Mouse (Mus musculus) forebrain, embryonic 11.5 days (tissue): Measurements from ENCODE around the gene Phyhd1. TPM values are rescaled to one million over a fixed set of nuclear protein-coding genes. Genes with fewer than 3 reads are reported as not detected.

Source experiments
- ATAC-seq: fragments of 200-750 bp; cut with Nextera tagmentation; replicated peaks from 2 replicates; pipeline ENCODE4 v1.8.0; 2017; ENCODE audit warnings: moderate TSS enrichment; ENCODE audit not compliant: low FRiP score
- DNase-seq: peaks from one replicate; pipeline ENCODE4 v3.0.0-alpha.2; 2017; ENCODE audit warnings: low spot score
- H3K27ac ChIP-seq: fragments of 300-500 bp; sonication (generic); 2 replicates; pipeline ENCODE4 v1.5.1; 2014; ENCODE audit warnings: low read depth, low read length
- H3K27me3 ChIP-seq: fragments of 300-500 bp; sonication (generic); 2 replicates; pipeline ENCODE4 v1.6.1; 2014; ENCODE audit warnings: mild to moderate bottlenecking, low read length, mixed read lengths; ENCODE audit not compliant: control insufficient read depth, insufficient read depth
- H3K36me3 ChIP-seq: fragments of 300-500 bp; sonication (generic); 2 replicates; pipeline ENCODE4 v1.6.1; 2014; ENCODE audit warnings: mild to moderate bottlenecking, low read length, moderate library complexity, mixed read lengths; ENCODE audit not compliant: control insufficient read depth, insufficient read depth
- H3K4me1 ChIP-seq: fragments of 300-500 bp; sonication (generic); replicated peaks from 2 replicates; pipeline ENCODE4 v1.6.1; 2014; ENCODE audit warnings: low read length, mixed read lengths; ENCODE audit not compliant: control insufficient read depth, insufficient read depth
- H3K4me2 ChIP-seq: fragments of 300-500 bp; sonication (generic); 2 replicates; pipeline ENCODE4 v1.6.1; 2014; ENCODE audit warnings: low read depth, mild to moderate bottlenecking, low read length, moderate library complexity, mixed read lengths; ENCODE audit not compliant: severe bottlenecking
- H3K4me3 ChIP-seq: fragments of 300-500 bp; sonication (generic); 2 replicates; pipeline ENCODE4 v1.5.1; 2014; ENCODE audit warnings: low read depth, low read length
- H3K9ac ChIP-seq: fragments of 300-500 bp; sonication (generic); 2 replicates; pipeline ENCODE4 v1.6.1; 2014; ENCODE audit warnings: low read length
- H3K9me3 ChIP-seq: fragments of 300-500 bp; sonication (generic); 2 replicates; pipeline ENCODE4 v1.6.1; 2016; ENCODE audit warnings: low read length, mixed read lengths; ENCODE audit not compliant: control insufficient read depth
- WGBS: fragments of 180-500 bp; shearing (Covaris S2); extraction: QIAGEN DNeasy Blood & Tissue Kit; methylation state at CpG from one replicate; pipeline ENCODE4 v1.1.7; 2014; 5-methylcytosine and 5-hydroxymethylcytosine counted together
- polyA plus RNA-seq: library from polyadenylated mRNA; unstranded; fragments of >200 nt; fragmentation: Nextera tagmentation; extraction: Ambion mirVana; gene quantifications from 2 replicates; pipeline ENCODE4 v1.2.1, GENCODE M21; 2014

Phyhd1 gene
- polyA plus RNA-seq, 1 experiment from 2014 or later, result 3.9 TPM

GRCm38 (mm10) chr2:30259131-30260064, 6.6 kb upstream of the Phyhd1 start:
- Histone ChIP-seq H3K36me3 (peaks cover 27% of the 10 kb centered on the region), H3K27ac (no peak overlapping the region)
- DNase-seq, result no peak

GRCm38 (mm10) chr2:30261064-30261736, 4.8 kb upstream of the Phyhd1 start:
- Histone ChIP-seq H3K4me1 (0 out of 2 replicates have a peak, but pooled peaks cover 2% of the 10 kb centered on the region), H3K27ac (no peak overlapping the region), H3K36me3 (peaks cover 20% of the 10 kb centered on the region), H3K4me3 (no peak overlapping the region), H3K9ac (no peak overlapping the region), H3K4me2 (no peak overlapping the region), H3K9me3 (no peaks in the 10 kb centered on the region), H3K27me3 (no peaks in the 10 kb centered on the region)
- no peak for DNase-seq
- WGBS, result 84% methylated on average over 4 of the region's 4 CpGs
- no peak for ATAC-seq

More at GRCm38 (mm10) chr2:30259131-30260064, 6.6 kb upstream of the Phyhd1 start:
- no peak overlapping the region for H3K4me3 ChIP-seq
- ATAC-seq, result no peak
- no peaks in the 10 kb centered on the region for H3K4me1 ChIP-seq
- 93% methylated on average over 15 of the region's 15 CpGs for WGBS
- no peak overlapping the region for H3K9ac ChIP-seq
- no peaks in the 10 kb centered on the region for H3K9me3 ChIP-seq
- no peaks in the 10 kb centered on the region for H3K27me3 ChIP-seq
- H3K4me2 ChIP-seq, result no peak overlapping the region

- Histone ChIP-seq H3K4me2 (no peak overlapping the region), H3K9ac (no peak overlapping the region), H3K27me3 (no peaks in the 10 kb centered on the region), H3K4me3 (no peak overlapping the region), H3K9me3 (no peaks in the 10 kb centered on the region), H3K27ac (no peak overlapping the region), H3K36me3 (peaks cover 11% of the 10 kb centered on the region; the same call in 1 of the 2 replicates), H3K4me1 (peaks cover 5% of the 10 kb centered on the region; the same call in 1 of the 2 replicates)
- DNase-seq (no peak), ATAC-seq (no peak)
- 91% methylated on average over 18 of the region's 18 CpGs for WGBS
Measured at GRCm38 (mm10) chr2:30261921-30262839, 3.8 kb upstream of the Phyhd1 start.

DNA sequence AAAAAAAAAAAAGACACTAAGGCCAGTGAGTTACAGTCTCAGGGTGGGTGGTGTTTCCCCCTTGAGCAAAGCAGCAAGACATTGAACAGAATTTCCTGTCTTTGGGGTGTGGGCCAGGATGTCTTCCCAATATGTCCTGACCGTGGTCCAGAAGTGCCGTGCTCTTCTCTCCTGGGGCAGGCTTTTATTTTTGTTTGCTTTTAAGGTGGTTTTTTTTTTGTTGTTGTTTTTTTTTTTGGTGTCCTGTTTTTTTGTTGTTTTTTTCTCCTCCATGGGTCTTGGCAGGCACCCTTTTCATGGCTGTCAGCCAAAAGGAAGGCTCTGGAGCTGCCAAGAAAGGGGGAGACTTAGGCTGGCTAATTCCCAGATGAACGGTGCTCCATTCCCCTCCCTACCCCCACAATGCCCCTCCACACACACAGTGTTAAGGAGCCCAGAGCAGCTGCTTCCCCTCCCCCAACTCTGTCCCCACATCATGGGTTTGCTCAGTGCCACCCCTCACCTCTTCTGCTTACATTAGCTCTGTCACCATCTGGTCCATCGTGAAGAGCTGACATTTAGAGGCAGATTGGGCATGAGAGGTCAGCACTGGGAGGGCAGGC, 3.1 kb upstream of the Phyhd1 start:
- DNase-seq, result no peak
- ATAC-seq, result no peak
- Histone ChIP-seq H3K4me1 (peaks cover 5% of the 10 kb centered on the region; the same call in 1 of the 2 replicates), H3K27ac (no peak overlapping the region), H3K9ac (no peak overlapping the region), H3K9me3 (no peaks in the 10 kb centered on the region), H3K36me3 (peaks cover 9% of the 10 kb centered on the region; the same call in 1 of the 2 replicates), H3K27me3 (no peaks in the 10 kb centered on the region), H3K4me2 (no peak overlapping the region), H3K4me3 (no peak overlapping the region)
- 85% methylated on average over 4 of the region's 4 CpGs for WGBS

- no peaks in the 10 kb centered on the region for H3K27me3 ChIP-seq
- H3K9me3 ChIP-seq, result no peaks in the 10 kb centered on the region
- no peak overlapping the region for H3K27ac ChIP-seq
- H3K4me2 ChIP-seq, result no peak overlapping the region
- 93% methylated on average over 6 of the region's 6 CpGs for WGBS
- H3K4me1 ChIP-seq, result peaks cover 5% of the 10 kb centered on the region; the same call in 1 of the 2 replicates
- ATAC-seq, result no peak
- DNase-seq, result no peak
- no peak overlapping the region for H3K9ac ChIP-seq
- no peak overlapping the region for H3K4me3 ChIP-seq
- peaks cover 9% of the 10 kb centered on the region; the same call in 1 of the 2 replicates for H3K36me3 ChIP-seq
Measured at GRCm38 (mm10) chr2:30263811-30264210, 2.2 kb upstream of the Phyhd1 start.

- Histone ChIP-seq H3K27ac (no peak overlapping the region), H3K36me3 (peaks cover 9% of the 10 kb centered on the region; the same call in 1 of the 2 replicates)
Measured at GRCm38 (mm10) chr2:30264671-30265519, 1.1 kb upstream of the Phyhd1 start.

DNA sequence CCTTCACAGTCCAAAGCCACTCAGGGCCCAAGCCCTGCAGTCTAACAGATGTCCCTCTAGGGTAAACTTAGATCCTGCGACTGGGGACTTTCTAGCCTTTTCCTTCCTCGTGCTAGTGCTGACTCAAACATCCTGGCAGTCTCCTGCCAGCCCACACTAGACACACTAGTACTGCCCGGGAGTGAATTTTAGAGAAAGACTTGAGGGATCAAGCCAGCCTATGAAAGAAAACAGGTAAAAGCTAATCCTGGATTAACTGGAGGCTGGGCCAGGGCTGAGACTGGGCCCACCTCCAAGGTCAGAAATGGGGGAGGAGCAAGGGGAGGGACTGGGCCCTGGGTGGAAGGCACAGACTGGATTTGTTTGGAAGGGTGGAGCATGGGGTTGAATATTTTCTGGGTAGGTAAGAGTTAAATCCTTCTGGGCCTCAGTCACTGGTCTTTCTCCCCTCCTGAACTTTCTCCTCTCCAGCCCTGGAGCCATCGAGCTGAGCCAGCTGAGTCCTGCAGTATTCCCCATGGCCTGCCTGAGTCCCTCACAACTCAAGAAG, 464 bp downstream of the Phyhd1 start:
- H3K4me1 ChIP-seq, result peaks cover 5% of the 10 kb centered on the region; the same call in 1 of the 2 replicates
- no peak for ATAC-seq
- no peak overlapping the region for H3K4me2 ChIP-seq
- no peak overlapping the region for H3K9ac ChIP-seq
- H3K27me3 ChIP-seq, result no peaks in the 10 kb centered on the region
- H3K4me3 ChIP-seq, result no peak overlapping the region
- H3K36me3 ChIP-seq, result peaks cover 9% of the 10 kb centered on the region; the same call in 1 of the 2 replicates
- H3K9me3 ChIP-seq, result no peaks in the 10 kb centered on the region
- 12% methylated on average over 4 of the region's 4 CpGs for WGBS
- peak overlapping the region; percentile 62 for H3K27ac ChIP-seq
- peak; percentile 65 for DNase-seq

More at GRCm38 (mm10) chr2:30264671-30265519, 1.1 kb upstream of the Phyhd1 start:
- no peak for DNase-seq
- WGBS, result 82% methylated on average over 7 of the region's 7 CpGs
- no peak overlapping the region for H3K4me3 ChIP-seq
- H3K9ac ChIP-seq, result no peak overlapping the region
- no peaks in the 10 kb centered on the region for H3K27me3 ChIP-seq
- no peak for ATAC-seq
- no peaks in the 10 kb centered on the region for H3K9me3 ChIP-seq
- peaks cover 5% of the 10 kb centered on the region; the same call in 1 of the 2 replicates for H3K4me1 ChIP-seq
- no peak overlapping the region for H3K4me2 ChIP-seq
